Mouse (Mus musculus): ENCODE results near the gene Gm20388. TPM values are rescaled to one million over a fixed set of nuclear protein-coding genes. Genes with fewer than 3 reads are reported as not detected.

Gene Gm20388
- polyA plus RNA-seq, 1 experiment from 2014 or later, result not detected

- peaks cover 82% of the 10 kb centered on the region for H3K4me1 ChIP-seq
- peak overlapping the region; percentile 97 for H3K4me2 ChIP-seq
- peak overlapping the region; percentile 77; the same call in 1 of the 2 replicates for H3K4me3 ChIP-seq
- peak overlapping the region; percentile 69 for H3K27ac ChIP-seq
- ATAC-seq (ENCODE audit: insufficient number of reproducible peaks, insufficient read depth, low FRiP score, low TSS enrichment, low read depth), result no peak
- WGBS, result 55% methylated on average over 5 of the region's 5 CpGs
- H3K9me3 ChIP-seq, result no peaks in the 10 kb centered on the region
- H3K27me3 ChIP-seq, result 0 out of 2 replicates have a peak, but pooled peaks cover 9% of the 10 kb centered on the region
- peak overlapping the region; percentile 54; the same call in 1 of the 2 replicates for H3K9ac ChIP-seq
- H3K36me3 ChIP-seq, result no peaks in the 10 kb centered on the region
These were observed 316.3 kb downstream of the Gm20388 start for GRCm38 (mm10) chr8:120226700-120227577.

DNA sequence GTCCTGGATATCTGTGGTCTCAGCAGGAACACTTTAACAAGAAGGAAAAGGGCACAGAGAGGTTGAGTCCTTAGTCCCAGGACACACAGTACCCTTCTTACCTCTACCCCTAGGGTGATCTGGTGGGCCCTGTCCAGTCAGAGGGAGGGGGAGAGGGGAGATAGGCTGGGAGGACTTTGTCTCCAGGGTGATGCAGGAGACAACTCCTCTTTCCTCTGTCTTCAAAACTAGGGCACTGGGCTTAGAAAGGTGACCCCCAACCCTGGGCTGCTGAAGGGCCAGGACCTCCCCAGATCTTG lies 316.9 kb downstream of the Gm20388 start:
- H3K9ac ChIP-seq, result peak overlapping the region; percentile 54
- H3K4me1 ChIP-seq, result peaks cover 82% of the 10 kb centered on the region
- H3K36me3 ChIP-seq, result no peaks in the 10 kb centered on the region
- H3K4me2 ChIP-seq, result peak overlapping the region; percentile 97
- ATAC-seq (ENCODE audit: insufficient number of reproducible peaks, insufficient read depth, low FRiP score, low TSS enrichment, low read depth), result no peak
- H3K9me3 ChIP-seq, result no peaks in the 10 kb centered on the region
- peak overlapping the region; percentile 77 for H3K4me3 ChIP-seq
- H3K27me3 ChIP-seq, result 0 out of 2 replicates have a peak, but pooled peaks cover 9% of the 10 kb centered on the region
- peak overlapping the region; percentile 69 for H3K27ac ChIP-seq

- Histone ChIP-seq H3K27ac (peak within 1 kb of the TSS; percentile 72), H3K36me3 (no peaks in the 10 kb centered on the region), H3K4me1 (peaks cover 82% of the 10 kb centered on the region), H3K27me3 (0 out of 2 replicates have a peak, but pooled peaks cover 9% of the 10 kb centered on the region), H3K9me3 (no peaks in the 10 kb centered on the region), H3K4me2 (peak within 1 kb of the TSS; percentile 97), H3K4me3 (peak within 1 kb of the TSS; percentile 77), H3K9ac (peak within 1 kb of the TSS; percentile 84)
- ATAC-seq (ENCODE audit: insufficient number of reproducible peaks, insufficient read depth, low FRiP score, low TSS enrichment, low read depth), result peak; percentile 72; the same call in 1 of the 2 replicates
- 2% methylated on average over 50 of the region's 52 CpGs for WGBS
These were observed 317.4 kb downstream of the Gm20388 start, which contains the start of gene Gse1 for GRCm38 (mm10) chr8:120227891-120228591. Gene Gse1, plus strand, starts transcription at chr8:120228456.

- no peak for ATAC-seq (ENCODE audit: insufficient number of reproducible peaks, insufficient read depth, low FRiP score, low TSS enrichment, low read depth)
- Histone ChIP-seq H3K4me2 (peak overlapping the region; percentile 97), H3K4me1 (peaks cover 89% of the 10 kb centered on the region), H3K36me3 (no peaks in the 10 kb centered on the region), H3K27me3 (0 out of 2 replicates have a peak, but pooled peaks cover 9% of the 10 kb centered on the region), H3K4me3 (peak overlapping the region; percentile 77), H3K9ac (peak overlapping the region; percentile 84), H3K27ac (peak overlapping the region; percentile 72), H3K9me3 (no peaks in the 10 kb centered on the region)
- under 1% methylated on average over 107 of the region's 125 CpGs for WGBS
These were observed 318.3 kb downstream of the Gm20388 start for GRCm38 (mm10) chr8:120228781-120229573.

- Histone ChIP-seq H3K4me3 (peak overlapping the region; percentile 77), H3K27me3 (0 out of 2 replicates have a peak, but pooled peaks cover 9% of the 10 kb centered on the region), H3K9ac (peak overlapping the region; percentile 84), H3K36me3 (no peaks in the 10 kb centered on the region), H3K4me2 (peak overlapping the region; percentile 97), H3K4me1 (peaks cover 89% of the 10 kb centered on the region), H3K27ac (no peak overlapping the region), H3K9me3 (no peaks in the 10 kb centered on the region)
- WGBS, result under 1% methylated on average over 22 of the region's 22 CpGs
- ATAC-seq (ENCODE audit: insufficient number of reproducible peaks, insufficient read depth, low FRiP score, low TSS enrichment, low read depth), result no peak
These were observed 318.9 kb downstream of the Gm20388 start for GRCm38 (mm10) chr8:120229574-120229916.

DNA sequence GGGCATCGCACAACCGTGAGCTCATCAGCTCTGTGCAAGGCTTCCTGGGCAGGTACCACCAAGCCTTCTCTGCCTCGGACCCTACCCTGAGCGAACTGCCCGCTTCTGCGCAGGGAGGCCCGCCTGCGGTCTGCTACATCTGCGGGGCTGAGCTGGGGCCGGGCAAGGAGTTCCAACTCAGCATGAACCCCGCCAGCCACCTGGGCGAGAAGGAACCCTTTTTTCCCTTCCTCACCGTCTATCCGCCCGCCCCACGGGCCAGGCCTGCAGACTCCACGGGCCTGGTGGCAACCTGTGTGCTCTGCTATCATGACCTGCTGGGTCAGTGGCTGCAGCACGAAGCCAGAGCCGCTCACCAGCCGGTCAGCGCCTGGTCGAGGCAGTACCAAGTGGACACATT lies 319.4 kb downstream of the Gm20388 start:
- H3K4me1 ChIP-seq, result peaks cover 89% of the 10 kb centered on the region
- H3K9me3 ChIP-seq, result no peaks in the 10 kb centered on the region
- H3K27me3 ChIP-seq, result 0 out of 2 replicates have a peak, but pooled peaks cover 9% of the 10 kb centered on the region
- peak overlapping the region; percentile 97 for H3K4me2 ChIP-seq
- no peak for ATAC-seq (ENCODE audit: insufficient number of reproducible peaks, insufficient read depth, low FRiP score, low TSS enrichment, low read depth)
- peak overlapping the region; percentile 84 for H3K9ac ChIP-seq
- H3K27ac ChIP-seq, result peak overlapping the region; percentile 45; the same call in 1 of the 2 replicates
- peak overlapping the region; percentile 77 for H3K4me3 ChIP-seq
- no peaks in the 10 kb centered on the region for H3K36me3 ChIP-seq
- 10% methylated on average over 22 of the region's 22 CpGs for WGBS

- Histone ChIP-seq H3K4me3 (peak overlapping the region; percentile 77), H3K9me3 (no peaks in the 10 kb centered on the region; the same call in 1 of the 2 replicates), H3K4me1 (peaks cover 88% of the 10 kb centered on the region), H3K9ac (peak overlapping the region; percentile 84), H3K27me3 (0 out of 2 replicates have a peak, but pooled peaks cover 9% of the 10 kb centered on the region), H3K4me2 (peak overlapping the region; percentile 97), H3K27ac (no peak overlapping the region), H3K36me3 (peaks cover 8% of the 10 kb centered on the region)
- 18% methylated on average over 18 of the region's 18 CpGs for WGBS
- no peak for ATAC-seq (ENCODE audit: insufficient number of reproducible peaks, insufficient read depth, low FRiP score, low TSS enrichment, low read depth)
These were observed 320.3 kb downstream of the Gm20388 start for GRCm38 (mm10) chr8:120230715-120231614.

DNA sequence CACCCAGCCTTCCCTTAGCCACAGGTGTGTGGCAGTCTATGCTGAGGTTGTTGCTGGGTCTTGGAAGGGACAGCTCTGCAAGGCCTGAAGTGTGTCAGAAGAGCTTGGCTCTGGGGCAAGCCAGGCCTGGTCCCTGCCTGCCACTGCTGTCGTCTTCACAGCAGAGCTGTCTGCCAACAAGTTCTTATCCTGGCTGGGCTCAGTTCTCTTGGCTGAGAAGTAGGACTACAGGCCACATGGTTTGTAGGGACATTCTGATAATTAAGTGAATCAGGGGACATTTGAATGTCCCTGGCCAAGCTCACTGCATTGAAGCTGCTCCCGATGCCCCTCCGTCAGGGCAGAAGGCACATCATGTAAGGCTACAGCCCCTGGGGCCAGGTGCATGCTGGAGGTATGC lies 321.2 kb downstream of the Gm20388 start:
- Histone ChIP-seq H3K4me3 (peak overlapping the region; percentile 77), H3K4me2 (peak overlapping the region; percentile 97), H3K27me3 (0 out of 2 replicates have a peak, but pooled peaks cover 9% of the 10 kb centered on the region), H3K27ac (no peak overlapping the region), H3K4me1 (peaks cover 79% of the 10 kb centered on the region), H3K36me3 (peaks cover 16% of the 10 kb centered on the region), H3K9me3 (no peaks in the 10 kb centered on the region; the same call in 1 of the 2 replicates), H3K9ac (peak overlapping the region; percentile 84)
- ATAC-seq (ENCODE audit: insufficient number of reproducible peaks, insufficient read depth, low FRiP score, low TSS enrichment, low read depth), result no peak
- WGBS, result 40% methylated on average over 3 of the region's 3 CpGs

DNA sequence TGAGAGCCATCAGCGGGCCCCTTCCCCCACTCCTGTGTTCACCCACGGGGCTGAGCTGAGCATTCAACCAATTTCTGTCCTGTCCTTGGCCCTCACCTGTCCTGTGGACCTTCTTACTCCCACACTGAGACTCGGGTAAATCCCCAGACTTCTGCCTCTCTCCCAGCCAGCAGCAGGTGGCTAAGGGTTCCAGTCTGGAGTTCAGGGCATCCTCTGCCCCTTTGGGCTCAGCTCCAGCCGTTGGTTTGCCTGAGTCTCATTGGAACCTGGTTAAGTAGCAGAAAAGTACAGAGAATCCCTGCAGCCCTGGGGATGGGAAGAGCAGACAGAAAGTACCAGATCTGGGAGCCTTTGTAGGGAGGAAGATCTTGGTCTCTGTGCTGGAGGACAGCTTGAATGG lies 321.8 kb downstream of the Gm20388 start:
- 29% methylated on average over 4 of the region's 4 CpGs for WGBS
- Histone ChIP-seq H3K27me3 (0 out of 2 replicates have a peak, but pooled peaks cover 9% of the 10 kb centered on the region), H3K36me3 (peaks cover 20% of the 10 kb centered on the region), H3K9ac (peak overlapping the region; percentile 84), H3K4me1 (peaks cover 74% of the 10 kb centered on the region), H3K9me3 (no peaks in the 10 kb centered on the region; the same call in 1 of the 2 replicates), H3K4me2 (peak overlapping the region; percentile 97), H3K4me3 (peak overlapping the region; percentile 77), H3K27ac (no peak overlapping the region)
- ATAC-seq (ENCODE audit: insufficient number of reproducible peaks, insufficient read depth, low FRiP score, low TSS enrichment, low read depth), result no peak

- Histone ChIP-seq H3K27me3 (0 out of 2 replicates have a peak, but pooled peaks cover 9% of the 10 kb centered on the region), H3K4me1 (peaks cover 69% of the 10 kb centered on the region), H3K27ac (peak overlapping the region; percentile 11; the same call in 1 of the 2 replicates), H3K9ac (peak overlapping the region; percentile 84), H3K36me3 (peaks cover 25% of the 10 kb centered on the region), H3K9me3 (no peaks in the 10 kb centered on the region; the same call in 1 of the 2 replicates), H3K4me3 (peak overlapping the region; percentile 77), H3K4me2 (peak overlapping the region; percentile 97)
- no peak for ATAC-seq (ENCODE audit: insufficient number of reproducible peaks, insufficient read depth, low FRiP score, low TSS enrichment, low read depth)
- WGBS, result 14% methylated on average over 13 of the region's 13 CpGs
These were observed 322.3 kb downstream of the Gm20388 start for GRCm38 (mm10) chr8:120232913-120233312.
